Mouse (Mus musculus): ENCODE data around the gene Atp13a5. TPM values are rescaled to one million over a fixed set of nuclear protein-coding genes. Genes with fewer than 3 reads are reported as not detected.

Gene Atp13a5
- total RNA-seq, 1 experiment, result not detected

DNA sequence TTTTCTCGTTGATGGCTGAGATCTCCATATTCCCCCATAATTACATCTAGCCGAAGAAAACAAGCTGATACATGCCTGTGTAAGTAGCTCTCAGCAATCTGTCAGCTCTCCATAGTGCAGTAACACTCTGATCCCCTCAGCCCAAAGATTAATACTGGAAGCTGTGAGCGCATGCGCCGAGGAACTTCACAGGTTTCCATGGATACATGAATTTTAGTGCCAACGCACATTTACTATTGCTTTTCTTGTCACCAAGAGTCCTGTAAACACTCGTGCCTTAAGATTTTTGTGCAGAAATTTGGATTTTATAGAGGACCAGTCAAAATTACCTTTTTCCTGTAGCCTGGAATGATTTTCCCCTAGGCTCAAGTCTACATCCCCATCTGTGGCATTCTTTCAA lies 173.7 kb downstream of the Atp13a5 start:
- no peak overlapping the region for H3K9ac ChIP-seq (ENCODE audit: insufficient read depth, low read depth, low read length, poor library complexity, severe bottlenecking)
- no peak overlapping the region for H3K4me3 ChIP-seq (ENCODE audit: insufficient read depth in 1 of 2, low read depth in 1 of 2, low read length in 2 of 2, poor library complexity in 1 of 2, severe bottlenecking in 1 of 2)
- in situ Hi-C loops (cut with MboI; ENCODE audit: low sequenced_read_pairs in 2 of 2, unreplicated experiment in 2 of 2), result no loop called here
- no peak overlapping the region for H3K27ac ChIP-seq (ENCODE audit: insufficient read depth, low read depth, low read length, poor library complexity, severe bottlenecking)
- DNase-seq (ENCODE audit: low read depth, low spot score), result no peak
- H3K36me3 ChIP-seq (ENCODE audit: control insufficient read depth, insufficient read depth, low read length, poor library complexity, severe bottlenecking), result no peaks in the 10 kb centered on the region
- no peaks in the 10 kb centered on the region for H3K4me1 ChIP-seq (ENCODE audit: control insufficient read depth in 2 of 2, insufficient read depth in 2 of 2, low read length in 2 of 2, poor library complexity in 1 of 2)
- TF ChIP-seq HCFC1 (IDR thresholded peaks at IDR 0.05; ENCODE audit: borderline replicate concordance, insufficient read depth, low read length) (no peak), CHD2 (IDR thresholded peaks at IDR 0.05; ENCODE audit: low read depth, low read length) (no peak), MAFK (IDR thresholded peaks at IDR 0.05; ENCODE audit: insufficient read depth, low read depth, low read length) (no peak), ZC3H11A (IDR thresholded peaks at IDR 0.05; ENCODE audit: borderline replicate concordance, low read depth, low read length) (no peak)
- H3K9me3 ChIP-seq (ENCODE audit: control insufficient read depth, insufficient read depth, low read depth, low read length), result no peaks in the 10 kb centered on the region

DNA sequence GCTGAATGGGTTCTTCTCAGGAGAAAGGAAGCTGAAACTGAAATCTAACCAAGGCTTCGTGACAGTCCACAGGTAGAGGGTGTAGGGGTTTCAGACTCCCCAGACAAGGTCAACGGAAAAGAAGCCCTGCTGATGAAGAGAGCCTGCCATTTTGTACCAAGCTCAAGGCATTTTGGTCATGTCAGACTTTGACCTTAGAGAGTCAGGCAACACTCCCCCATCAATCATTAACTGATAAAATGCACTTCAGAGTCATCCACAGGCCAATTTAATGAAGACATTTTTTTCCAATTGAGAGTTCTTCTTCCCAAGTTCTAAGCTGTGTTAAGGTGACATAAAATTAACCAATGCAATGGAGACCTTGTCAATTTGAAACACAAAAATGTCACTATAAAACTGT lies 177.4 kb downstream of the Atp13a5 start:
- TF ChIP-seq ZNF384 (IDR thresholded peaks at IDR 0.05; ENCODE audit: low read depth, low read length) (no peak), CHD2 (IDR thresholded peaks at IDR 0.05; ENCODE audit: low read depth, low read length) (no peak), ZC3H11A (IDR thresholded peaks at IDR 0.05; ENCODE audit: borderline replicate concordance, low read depth, low read length) (no peak), MAFK (IDR thresholded peaks at IDR 0.05; ENCODE audit: insufficient read depth, low read depth, low read length) (no peak), HCFC1 (IDR thresholded peaks at IDR 0.05; ENCODE audit: borderline replicate concordance, insufficient read depth, low read length) (no peak)
- no peak overlapping the region for H3K9ac ChIP-seq (ENCODE audit: insufficient read depth, low read depth, low read length, poor library complexity, severe bottlenecking)
- H3K4me1 ChIP-seq (ENCODE audit: control insufficient read depth in 2 of 2, insufficient read depth in 2 of 2, low read length in 2 of 2, poor library complexity in 1 of 2), result 0 out of 4 replicates have a peak, but pooled peaks cover 0 to 2% of the 10 kb centered on the region in 2 experiments
- H3K9me3 ChIP-seq (ENCODE audit: control insufficient read depth, insufficient read depth, low read depth, low read length), result no peaks in the 10 kb centered on the region
- H3K36me3 ChIP-seq (ENCODE audit: control insufficient read depth, insufficient read depth, low read length, poor library complexity, severe bottlenecking), result no peaks in the 10 kb centered on the region
- in situ Hi-C loops (cut with MboI; ENCODE audit: low sequenced_read_pairs in 2 of 2, unreplicated experiment in 2 of 2), result no loop called here
- H3K4me3 ChIP-seq (ENCODE audit: insufficient read depth in 1 of 2, low read depth in 1 of 2, low read length in 2 of 2, poor library complexity in 1 of 2, severe bottlenecking in 1 of 2), result no peak overlapping the region
- no peak overlapping the region for H3K27ac ChIP-seq (ENCODE audit: insufficient read depth, low read depth, low read length, poor library complexity, severe bottlenecking)
- DNase-seq (ENCODE audit: low read depth, low spot score), result no peak

DNA sequence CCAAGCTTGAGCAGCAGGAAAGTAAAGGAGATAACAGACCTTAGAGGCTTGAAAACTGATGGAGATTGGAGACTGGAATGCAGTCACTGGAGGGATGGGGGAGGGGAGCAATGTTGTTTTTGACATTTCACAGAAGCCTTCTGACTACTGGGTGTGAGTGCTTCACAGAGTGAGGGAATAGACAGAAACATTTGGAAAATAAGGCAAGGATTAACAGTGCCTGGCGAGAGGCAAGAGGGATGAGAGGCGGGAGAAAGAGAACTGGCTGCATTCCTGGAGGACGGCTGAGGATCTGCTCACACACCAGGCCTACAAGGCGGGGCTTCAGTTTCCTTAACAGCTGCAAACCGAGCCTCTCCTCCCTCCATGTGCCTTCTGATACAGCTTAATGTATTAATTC lies 180.1 kb downstream of the Atp13a5 start:
- no peaks in the 10 kb centered on the region for H3K9me3 ChIP-seq (ENCODE audit: control insufficient read depth, insufficient read depth, low read depth, low read length)
- no peak overlapping the region for H3K4me3 ChIP-seq (ENCODE audit: insufficient read depth in 1 of 2, low read depth in 1 of 2, low read length in 2 of 2, poor library complexity in 1 of 2, severe bottlenecking in 1 of 2)
- H3K9ac ChIP-seq (ENCODE audit: insufficient read depth, low read depth, low read length, poor library complexity, severe bottlenecking), result no peak overlapping the region
- in situ Hi-C loops (cut with MboI; ENCODE audit: low sequenced_read_pairs in 2 of 2, unreplicated experiment in 2 of 2), result loop anchor here in 1 of 2 experiments (25.0 kb wide), 1 partner anchor 361 kb away; no protein-coding TSS in a partner anchor
- H3K4me1 ChIP-seq (ENCODE audit: control insufficient read depth in 2 of 2, insufficient read depth in 2 of 2, low read length in 2 of 2, poor library complexity in 1 of 2), result 0 out of 4 replicates have a peak, but pooled peaks cover 0 to 2% of the 10 kb centered on the region in 2 experiments
- TF ChIP-seq ZNF384 (IDR thresholded peaks at IDR 0.05; ENCODE audit: low read depth, low read length), result no peak
- no peak for TF ChIP-seq ZC3H11A (IDR thresholded peaks at IDR 0.05; ENCODE audit: borderline replicate concordance, low read depth, low read length)
- no peak for TF ChIP-seq CHD2 (IDR thresholded peaks at IDR 0.05; ENCODE audit: low read depth, low read length)
- no peak for TF ChIP-seq HCFC1 (IDR thresholded peaks at IDR 0.05; ENCODE audit: borderline replicate concordance, insufficient read depth, low read length)
- no peak for TF ChIP-seq MAFK (IDR thresholded peaks at IDR 0.05; ENCODE audit: insufficient read depth, low read depth, low read length)
- DNase-seq (ENCODE audit: low read depth, low spot score), result no peak
- no peaks in the 10 kb centered on the region for H3K36me3 ChIP-seq (ENCODE audit: control insufficient read depth, insufficient read depth, low read length, poor library complexity, severe bottlenecking)
- H3K27ac ChIP-seq (ENCODE audit: insufficient read depth, low read depth, low read length, poor library complexity, severe bottlenecking), result no peak overlapping the region

DNA sequence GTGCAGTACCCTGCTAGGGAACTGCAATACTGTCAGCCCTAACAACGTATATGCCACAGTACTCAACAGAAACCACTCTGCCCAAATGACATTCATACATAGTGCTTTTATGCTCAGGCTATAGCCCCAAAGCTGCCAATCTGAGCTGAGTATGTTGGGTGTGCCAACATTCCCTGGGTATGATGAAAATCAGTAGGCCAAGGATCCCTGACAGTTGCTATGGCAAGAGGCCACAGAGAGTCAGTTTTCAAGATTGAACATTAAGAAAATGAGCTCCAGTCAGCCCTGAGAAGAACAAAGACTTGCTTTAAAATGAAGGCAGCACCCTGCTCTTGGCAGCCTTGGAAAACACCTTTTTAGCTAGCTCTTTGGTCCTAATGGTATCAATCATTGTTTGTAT lies 183.4 kb downstream of the Atp13a5 start:
- H3K36me3 ChIP-seq (ENCODE audit: control insufficient read depth, insufficient read depth, low read length, poor library complexity, severe bottlenecking), result no peaks in the 10 kb centered on the region
- no peak overlapping the region for H3K27ac ChIP-seq (ENCODE audit: insufficient read depth, low read depth, low read length, poor library complexity, severe bottlenecking)
- 0 out of 4 replicates have a peak, but pooled peaks cover 0 to 2% of the 10 kb centered on the region in 2 experiments for H3K4me1 ChIP-seq (ENCODE audit: control insufficient read depth in 2 of 2, insufficient read depth in 2 of 2, low read length in 2 of 2, poor library complexity in 1 of 2)

More for the DNA sequence above, 183.4 kb downstream of the Atp13a5 start:
- in situ Hi-C loops (cut with MboI; ENCODE audit: low sequenced_read_pairs in 2 of 2, unreplicated experiment in 2 of 2), result loop anchor here in 1 of 2 experiments (25.0 kb wide), 1 partner anchor 358 kb away; no protein-coding TSS in a partner anchor
- Histone ChIP-seq H3K9me3 (ENCODE audit: control insufficient read depth, insufficient read depth, low read depth, low read length) (no peaks in the 10 kb centered on the region), H3K9ac (ENCODE audit: insufficient read depth, low read depth, low read length, poor library complexity, severe bottlenecking) (no peak overlapping the region), H3K4me3 (ENCODE audit: insufficient read depth in 1 of 2, low read depth in 1 of 2, low read length in 2 of 2, poor library complexity in 1 of 2, severe bottlenecking in 1 of 2) (no peak overlapping the region)
- TF ChIP-seq HCFC1 (IDR thresholded peaks at IDR 0.05; ENCODE audit: borderline replicate concordance, insufficient read depth, low read length), result no peak
- no peak for TF ChIP-seq CHD2 (IDR thresholded peaks at IDR 0.05; ENCODE audit: low read depth, low read length)
- no peak for TF ChIP-seq ZNF384 (IDR thresholded peaks at IDR 0.05; ENCODE audit: low read depth, low read length)
- TF ChIP-seq ZC3H11A (IDR thresholded peaks at IDR 0.05; ENCODE audit: borderline replicate concordance, low read depth, low read length), result no peak
- no peak for TF ChIP-seq MAFK (IDR thresholded peaks at IDR 0.05; ENCODE audit: insufficient read depth, low read depth, low read length)
- DNase-seq (ENCODE audit: low read depth, low spot score), result no peak

All from ES-E14 (cell line).